Mouse (Mus musculus) stomach, embryonic 16.5 days (tissue): ENCODE data around the gene Gabrd. TPM values are rescaled to one million over a fixed set of nuclear protein-coding genes. Genes with fewer than 3 reads are reported as not detected.
"Not testable (repeated sequence)": the region's sequence is repeated elsewhere in the genome, so short reads cannot be mapped to it uniquely, and the experiment has no call there.

ENCODE experiments used
- ATAC-seq: fragments of 200-750 bp; cut with Nextera tagmentation; 2 replicates; pipeline ENCODE4 v1.8.0; 2017; ENCODE audit warnings: moderate number of reproducible peaks, moderate TSS enrichment; ENCODE audit not compliant: insufficient read depth, low FRiP score
- H3K27ac ChIP-seq: fragments of 300-500 bp; sonication (generic); 2 replicates; pipeline ENCODE4 v1.5.1; 2014; ENCODE audit warnings: low read length
- H3K27me3 ChIP-seq: fragments of 300-500 bp; sonication (generic); 2 replicates; pipeline ENCODE4 v1.6.1; 2014; ENCODE audit warnings: low read length, control low read depth, mixed read lengths; ENCODE audit not compliant: control insufficient read depth, insufficient read depth
- H3K36me3 ChIP-seq: fragments of 300-500 bp; sonication (generic); 2 replicates; pipeline ENCODE4 v1.6.1; 2014; ENCODE audit warnings: low read length; ENCODE audit not compliant: control insufficient read depth, insufficient read depth
- H3K4me1 ChIP-seq: fragments of 300-500 bp; sonication (generic); 2 replicates; pipeline ENCODE4 v1.6.1; 2014; ENCODE audit warnings: low read length, control low read depth, mixed read lengths; ENCODE audit not compliant: control insufficient read depth, insufficient read depth
- H3K4me2 ChIP-seq: fragments of 300-500 bp; sonication (generic); 2 replicates; pipeline ENCODE4 v1.6.1; 2014; ENCODE audit warnings: low read depth, low read length, mixed read lengths
- H3K4me3 ChIP-seq: fragments of 300-500 bp; sonication (generic); replicated peaks from 2 replicates; pipeline ENCODE4 v1.5.1; 2014; ENCODE audit warnings: mild to moderate bottlenecking, low read length
- H3K9ac ChIP-seq: fragments of 300-500 bp; sonication (generic); 2 replicates; pipeline ENCODE4 v1.6.1; 2014; ENCODE audit warnings: low read length
- H3K9me3 ChIP-seq: fragments of 300-500 bp; sonication (generic); replicated peaks from 2 replicates; pipeline ENCODE4 v1.6.1; 2016; ENCODE audit warnings: low read length, control low read depth; ENCODE audit not compliant: control insufficient read depth
- WGBS: fragments of 180-500 bp; shearing (Covaris S2); extraction: QIAGEN DNeasy Blood & Tissue Kit; methylation state at CpG from one replicate; pipeline ENCODE4 v1.1.7; 2014; 5-methylcytosine and 5-hydroxymethylcytosine counted together
- polyA plus RNA-seq: library from polyadenylated mRNA; unstranded; fragments of >200 nt; fragmentation: Nextera tagmentation; extraction: Ambion mirVana; gene quantifications from 2 replicates; pipeline ENCODE4 v1.2.1, GENCODE M21; 2015

Gabrd gene
- 0.23 TPM in 1 of 2 replicates, not detected in the other for polyA plus RNA-seq

DNA sequence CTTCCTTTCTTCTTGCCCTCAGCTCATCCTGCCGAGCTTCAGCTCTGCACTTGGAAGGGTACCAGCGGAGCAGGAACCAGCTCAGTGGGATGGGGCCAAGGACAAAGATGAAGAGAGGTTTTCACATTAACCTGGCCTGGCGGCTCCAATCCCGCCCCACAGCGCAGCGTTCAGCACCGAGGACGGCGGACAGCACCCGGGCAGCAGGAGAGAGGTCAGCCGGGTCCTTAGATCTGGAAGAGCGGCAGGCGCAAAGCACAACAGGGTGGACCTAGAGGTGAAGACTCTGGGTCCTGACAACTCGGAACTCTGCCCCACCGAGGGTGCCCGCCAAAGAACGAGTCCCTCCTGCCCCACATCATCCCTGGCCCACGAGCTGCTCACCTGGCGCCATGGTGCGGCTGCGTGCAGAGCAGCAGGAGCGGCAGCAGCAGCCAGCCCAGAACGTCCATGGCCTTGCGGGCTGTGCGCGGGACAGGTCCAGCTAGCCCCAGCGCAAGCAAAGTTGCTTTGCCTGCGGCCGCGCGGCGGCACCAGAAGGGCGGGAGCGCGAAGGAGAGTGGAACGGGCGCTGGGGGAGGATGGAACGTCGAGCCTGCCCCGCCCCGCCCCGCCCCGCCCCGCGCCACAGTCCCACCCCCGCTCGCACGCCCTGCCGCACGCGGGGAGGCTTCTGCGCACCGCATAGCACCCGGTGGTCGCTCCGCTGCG lies at the start of gene Gabrd:
Gene Gabrd, minus strand, starts transcription at position 602 of the 711 bp plus-strand sequence.
- no peaks in the 10 kb centered on the region for H3K4me1 ChIP-seq
- H3K4me2 ChIP-seq, result peak within 1 kb of the TSS; percentile 75
- peak within 1 kb of the TSS; percentile 43 for H3K4me3 ChIP-seq
- H3K9me3 ChIP-seq, result no peaks in the 10 kb centered on the region
- H3K9ac ChIP-seq, result no peak within 1 kb of the TSS
- no peaks in the 10 kb centered on the region for H3K36me3 ChIP-seq
- under 1% methylated on average over 56 of the region's 57 CpGs for WGBS
- H3K27ac ChIP-seq, result no peak within 1 kb of the TSS
- ATAC-seq, result peak; percentile 72; the same call in 1 of the 2 replicates
- peaks cover 18% of the 10 kb centered on the region for H3K27me3 ChIP-seq

- no peak overlapping the region for H3K4me2 ChIP-seq
- H3K9ac ChIP-seq, result no peak overlapping the region
- H3K4me1 ChIP-seq, result no peaks in the 10 kb centered on the region
- no peak overlapping the region for H3K4me3 ChIP-seq
- no peak for ATAC-seq
- H3K27ac ChIP-seq, result no peak overlapping the region
- H3K36me3 ChIP-seq, result no peaks in the 10 kb centered on the region
- no peaks in the 10 kb centered on the region for H3K9me3 ChIP-seq
- WGBS, result 71% methylated on average over 3 of the region's 3 CpGs
- no peaks in the 10 kb centered on the region for H3K27me3 ChIP-seq
These were observed 44.9 kb upstream of the Gabrd start for GRCm38 (mm10) chr4:155442808-155443207.

DNA sequence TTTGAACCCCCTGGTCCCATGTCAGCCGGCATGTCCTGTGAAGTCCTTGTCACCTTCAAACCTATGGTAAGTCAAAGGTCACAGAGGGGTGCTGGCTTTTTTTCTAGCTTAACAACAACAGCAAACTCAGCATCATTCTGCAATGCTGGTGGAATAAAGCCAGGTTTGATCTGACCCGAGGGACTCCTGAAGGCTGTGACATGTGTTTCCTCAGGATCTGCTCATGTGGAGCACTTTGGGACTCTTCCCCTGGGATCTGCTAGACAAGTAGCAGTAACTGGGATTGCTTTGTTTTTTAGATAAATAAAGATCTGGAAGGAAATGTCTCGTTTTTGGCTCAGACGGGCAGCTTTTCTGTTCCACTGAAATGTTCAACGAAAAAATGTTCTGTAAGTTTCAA lies 36.1 kb upstream of the Gabrd start:
- H3K36me3 ChIP-seq, result no peaks in the 10 kb centered on the region
- H3K9ac ChIP-seq, result no peak overlapping the region
- H3K27ac ChIP-seq, result no peak overlapping the region
- 72% methylated on average over 5 of the region's 5 CpGs for WGBS
- no peaks in the 10 kb centered on the region for H3K4me1 ChIP-seq
- no peaks in the 10 kb centered on the region for H3K27me3 ChIP-seq
- H3K4me2 ChIP-seq, result no peak overlapping the region
- no peak for ATAC-seq
- no peaks in the 10 kb centered on the region for H3K9me3 ChIP-seq
- no peak overlapping the region for H3K4me3 ChIP-seq

DNA sequence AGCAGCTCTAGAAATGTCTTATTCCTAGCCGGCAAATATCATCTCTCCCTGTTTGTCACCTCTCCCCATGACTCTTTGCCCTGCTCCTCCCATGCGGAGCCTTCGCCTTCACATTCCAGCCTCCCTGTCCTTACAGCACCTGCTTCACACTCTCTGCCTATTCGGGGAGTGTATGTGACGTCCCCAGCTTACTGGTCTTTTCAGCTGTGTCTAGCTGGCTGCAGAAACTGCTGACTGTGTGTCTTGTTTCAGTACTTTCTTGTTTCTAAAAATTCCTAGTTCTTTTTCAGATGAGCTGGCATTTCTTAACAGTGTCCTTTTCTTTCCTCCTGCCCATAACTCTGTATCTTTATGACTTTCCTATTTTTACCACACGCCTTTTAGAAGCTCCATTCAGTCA lies 34.4 kb upstream of the Gabrd start:
- no peak overlapping the region for H3K27ac ChIP-seq
- no peaks in the 10 kb centered on the region for H3K9me3 ChIP-seq
- no peaks in the 10 kb centered on the region for H3K4me1 ChIP-seq
- H3K4me3 ChIP-seq, result no peak overlapping the region
- 87% methylated on average over 6 of the region's 6 CpGs for WGBS
- H3K9ac ChIP-seq, result no peak overlapping the region
- H3K27me3 ChIP-seq, result no peaks in the 10 kb centered on the region
- no peaks in the 10 kb centered on the region for H3K36me3 ChIP-seq
- ATAC-seq, result no peak
- no peak overlapping the region for H3K4me2 ChIP-seq

GRCm38 (mm10) chr4:155429202-155429601 lies 31.3 kb upstream of the Gabrd start:
- H3K4me2 ChIP-seq, result no peak overlapping the region
- ATAC-seq, result no peak
- 79% methylated on average over 3 of the region's 3 CpGs for WGBS
- no peaks in the 10 kb centered on the region for H3K27me3 ChIP-seq
- H3K27ac ChIP-seq, result no peak overlapping the region
- no peak overlapping the region for H3K4me3 ChIP-seq
- no peak overlapping the region for H3K9ac ChIP-seq
- H3K4me1 ChIP-seq, result no peaks in the 10 kb centered on the region
- H3K9me3 ChIP-seq, result no peaks in the 10 kb centered on the region
- H3K36me3 ChIP-seq, result no peaks in the 10 kb centered on the region

DNA sequence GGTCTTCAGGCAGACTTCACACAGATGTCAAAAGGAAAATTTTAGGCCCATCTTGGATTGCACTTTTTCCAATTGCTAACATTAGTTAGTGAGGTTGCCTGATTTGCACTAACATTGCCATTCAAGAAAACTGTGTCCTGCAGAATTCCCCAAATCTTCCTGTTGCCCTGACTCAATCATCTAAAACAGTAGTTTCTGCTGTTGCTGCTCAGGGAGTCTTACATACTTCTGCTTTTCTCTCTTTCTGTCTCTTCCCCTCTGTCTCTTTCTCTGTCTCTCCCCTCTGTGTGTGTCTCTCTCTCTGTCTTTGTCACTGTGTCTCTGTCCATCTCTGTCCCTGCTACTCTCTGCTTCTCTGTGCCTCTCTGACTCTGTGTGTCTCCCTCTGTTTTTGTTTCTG lies 30.5 kb upstream of the Gabrd start:
- Histone ChIP-seq H3K9me3 (no peaks in the 10 kb centered on the region), H3K4me2 (no peak overlapping the region), H3K9ac (no peak overlapping the region), H3K36me3 (no peaks in the 10 kb centered on the region), H3K4me1 (no peaks in the 10 kb centered on the region), H3K4me3 (no peak overlapping the region), H3K27ac (no peak overlapping the region), H3K27me3 (no peaks in the 10 kb centered on the region)
- ATAC-seq, result no peak

DNA sequence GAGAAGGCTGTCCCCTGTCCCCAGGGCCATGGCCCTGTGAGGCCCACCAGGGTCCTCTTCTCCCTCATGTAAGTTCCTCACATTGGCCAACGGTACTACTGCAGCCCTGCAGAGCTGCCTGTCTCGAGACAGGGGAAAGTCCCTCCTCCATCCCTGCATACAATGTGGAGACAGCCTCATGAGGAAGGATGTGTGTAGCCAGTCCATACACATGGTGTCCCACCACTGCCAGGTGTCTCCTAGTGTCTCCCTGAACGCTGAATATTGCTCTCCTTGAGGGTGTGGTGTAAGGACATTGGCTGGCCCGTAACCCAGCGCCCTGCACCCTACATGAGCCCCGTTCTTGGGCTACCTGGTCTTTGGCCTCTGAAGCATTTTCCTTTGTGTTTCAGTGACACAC lies 28.4 kb upstream of the Gabrd start:
- H3K36me3 ChIP-seq, result no peaks in the 10 kb centered on the region
- no peak overlapping the region for H3K4me2 ChIP-seq
- no peaks in the 10 kb centered on the region for H3K4me1 ChIP-seq
- H3K4me3 ChIP-seq, result no peak overlapping the region
- no peak overlapping the region for H3K27ac ChIP-seq
- 75% methylated on average over 6 of the region's 6 CpGs for WGBS
- H3K27me3 ChIP-seq, result no peaks in the 10 kb centered on the region
- no peak overlapping the region for H3K9ac ChIP-seq
- no peaks in the 10 kb centered on the region for H3K9me3 ChIP-seq
- no peak for ATAC-seq

GRCm38 (mm10) chr4:155423988-155424387 lies 26.1 kb upstream of the Gabrd start:
- no peak overlapping the region for H3K4me2 ChIP-seq
- 75% methylated on average over 5 of the region's 5 CpGs for WGBS
- no peaks in the 10 kb centered on the region for H3K27me3 ChIP-seq
- no peak for ATAC-seq
- no peaks in the 10 kb centered on the region for H3K4me1 ChIP-seq
- no peak overlapping the region for H3K9ac ChIP-seq
- H3K36me3 ChIP-seq, result no peaks in the 10 kb centered on the region
- no peak overlapping the region for H3K27ac ChIP-seq
- no peaks in the 10 kb centered on the region for H3K9me3 ChIP-seq
- H3K4me3 ChIP-seq, result no peak overlapping the region

- 80% methylated on average over 21 of the region's 30 CpGs for WGBS
- H3K9me3 ChIP-seq, H3K9ac ChIP-seq, H3K4me2 ChIP-seq, H3K4me1 ChIP-seq, H3K27ac ChIP-seq, H3K27me3 ChIP-seq, H3K36me3 ChIP-seq, H3K4me3 ChIP-seq, ATAC-seq: not testable (repeated sequence)
These were observed 23.8 kb upstream of the Gabrd start for GRCm38 (mm10) chr4:155421412-155422370.
